Mouse (Mus musculus): ENCODE results near the gene Fkbp7. TPM values are rescaled to one million over a fixed set of nuclear protein-coding genes. Genes with fewer than 3 reads are reported as not detected.
"Not testable (repeated sequence)": the region's sequence is repeated elsewhere in the genome, so short reads cannot be mapped to it uniquely, and the experiment has no call there.

The Fkbp7 gene
- polyA plus RNA-seq, 1 experiment from 2014 or later = 70.3 TPM

GRCm38 (mm10) chr2:76630293-76630692 lies 42.6 kb downstream of the Fkbp7 start:
- 83% methylated on average over 12 of the region's 12 CpGs for WGBS
- Histone ChIP-seq H3K4me2 (no peak overlapping the region), H3K4me1 (no peaks in the 10 kb centered on the region), H3K4me3 (no peak overlapping the region), H3K27me3 (no peaks in the 10 kb centered on the region), H3K9me3 (no peaks in the 10 kb centered on the region), H3K36me3 (peaks cover 77% of the 10 kb centered on the region), H3K9ac (no peak overlapping the region), H3K27ac (no peak overlapping the region)
- ATAC-seq (ENCODE audit: borderline replicate concordance, extremely low read depth, low FRiP score, low TSS enrichment) = no peak

GRCm38 (mm10) chr2:76622316-76622715 lies 50.6 kb downstream of the Fkbp7 start:
- WGBS = 89% methylated on average over 2 of the region's 2 CpGs
- ATAC-seq (ENCODE audit: borderline replicate concordance, extremely low read depth, low FRiP score, low TSS enrichment) = not testable (repeated sequence)

DNA sequence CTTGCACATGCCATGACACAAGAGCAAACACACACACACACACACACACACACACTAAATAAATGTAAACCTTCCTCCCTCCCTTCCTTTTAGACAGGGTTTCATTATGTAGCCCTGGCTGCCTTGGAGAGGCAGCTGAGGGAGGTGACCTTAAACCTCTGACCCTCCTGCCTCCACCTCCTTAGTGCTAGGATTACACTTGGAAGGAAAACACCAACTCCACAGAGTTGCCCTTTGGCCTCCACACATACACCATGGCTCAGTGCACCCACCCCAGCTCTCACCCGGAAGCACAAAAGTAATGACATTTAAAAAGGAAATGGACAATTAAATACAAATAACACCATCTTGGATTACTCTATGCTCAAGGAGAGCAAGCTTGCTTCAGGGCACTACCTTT lies 51.2 kb downstream of the Fkbp7 start:
- Histone ChIP-seq H3K36me3 (peaks cover 16% of the 10 kb centered on the region; the same call in 1 of the 2 replicates), H3K9me3 (no peaks in the 10 kb centered on the region), H3K4me3 (no peak overlapping the region), H3K4me1 (no peaks in the 10 kb centered on the region), H3K27me3 (no peaks in the 10 kb centered on the region), H3K4me2 (no peak overlapping the region), H3K9ac (no peak overlapping the region), H3K27ac (no peak overlapping the region)
- no peak for ATAC-seq (ENCODE audit: borderline replicate concordance, extremely low read depth, low FRiP score, low TSS enrichment)
- WGBS = 74% methylated on average over 1 of the region's 1 CpGs

More at GRCm38 (mm10) chr2:76622316-76622715, 50.6 kb downstream of the Fkbp7 start:
- H3K36me3 ChIP-seq = peaks cover 22% of the 10 kb centered on the region; the same call in 1 of the 2 replicates
- H3K4me2 ChIP-seq, H3K9me3 ChIP-seq, H3K4me3 ChIP-seq, H3K27me3 ChIP-seq, H3K4me1 ChIP-seq, H3K27ac ChIP-seq, H3K9ac ChIP-seq: not testable (repeated sequence)

DNA sequence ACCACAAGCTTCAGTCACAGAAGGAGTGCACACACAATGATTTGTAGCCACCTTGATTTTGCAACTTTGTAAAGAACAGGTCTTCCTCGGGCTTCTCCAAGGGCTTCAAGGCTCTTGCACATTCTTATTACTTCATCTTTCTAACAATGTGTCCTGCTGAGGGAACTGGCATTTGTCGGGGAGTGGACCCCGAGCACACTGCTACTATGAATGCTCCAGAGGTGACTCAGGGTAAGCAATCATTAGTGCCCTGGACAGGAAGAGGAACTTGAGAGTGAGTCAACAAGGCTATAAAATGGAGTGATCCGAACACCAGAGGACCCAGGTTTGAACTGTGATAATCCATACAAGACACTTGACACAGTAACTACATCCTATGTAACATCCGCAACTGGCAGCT lies 52.7 kb downstream of the Fkbp7 start:
- Histone ChIP-seq H3K4me1 (no peaks in the 10 kb centered on the region), H3K36me3 (peaks cover 7% of the 10 kb centered on the region; the same call in 1 of the 2 replicates), H3K27me3 (no peaks in the 10 kb centered on the region), H3K27ac (no peak overlapping the region), H3K9ac (no peak overlapping the region), H3K4me2 (no peak overlapping the region), H3K4me3 (no peak overlapping the region), H3K9me3 (no peaks in the 10 kb centered on the region)
- ATAC-seq (ENCODE audit: borderline replicate concordance, extremely low read depth, low FRiP score, low TSS enrichment) = no peak
- 82% methylated on average over 5 of the region's 5 CpGs for WGBS

GRCm38 (mm10) chr2:76618078-76618477 lies 54.8 kb downstream of the Fkbp7 start:
- no peak overlapping the region for H3K27ac ChIP-seq
- H3K4me1 ChIP-seq = no peaks in the 10 kb centered on the region
- H3K36me3 ChIP-seq = no peaks in the 10 kb centered on the region; the same call in 1 of the 2 replicates
- no peaks in the 10 kb centered on the region for H3K9me3 ChIP-seq
- H3K4me2 ChIP-seq = no peak overlapping the region
- no peak for ATAC-seq (ENCODE audit: borderline replicate concordance, extremely low read depth, low FRiP score, low TSS enrichment)
- H3K27me3 ChIP-seq = no peaks in the 10 kb centered on the region
- no peak overlapping the region for H3K9ac ChIP-seq
- 26% methylated on average over 1 of the region's 1 CpGs for WGBS
- no peak overlapping the region for H3K4me3 ChIP-seq

Other genes with a start within 250 kb of the Fkbp7 start
- gene Prkra, start 25.1 kb downstream of the Fkbp7 start, polyA plus RNA-seq (2015; fragmentation: Nextera tagmentation; extraction: Ambion mirVana) = 68.2 and 73.7 TPM in 2 replicates
- 0.20 and 0.21 TPM in 2 replicates for gene Pjvk, start 24.6 kb downstream of the Fkbp7 start, polyA plus RNA-seq (2015; fragmentation: Nextera tagmentation; extraction: Ambion mirVana)
- gene Plekha3, start 2.2 kb upstream of the Fkbp7 start, polyA plus RNA-seq (2015; fragmentation: Nextera tagmentation; extraction: Ambion mirVana) = 12.4 and 13.4 TPM in 2 replicates

Data from lung, embryonic 15.5 days (tissue).